In the genomic region with DNA sequence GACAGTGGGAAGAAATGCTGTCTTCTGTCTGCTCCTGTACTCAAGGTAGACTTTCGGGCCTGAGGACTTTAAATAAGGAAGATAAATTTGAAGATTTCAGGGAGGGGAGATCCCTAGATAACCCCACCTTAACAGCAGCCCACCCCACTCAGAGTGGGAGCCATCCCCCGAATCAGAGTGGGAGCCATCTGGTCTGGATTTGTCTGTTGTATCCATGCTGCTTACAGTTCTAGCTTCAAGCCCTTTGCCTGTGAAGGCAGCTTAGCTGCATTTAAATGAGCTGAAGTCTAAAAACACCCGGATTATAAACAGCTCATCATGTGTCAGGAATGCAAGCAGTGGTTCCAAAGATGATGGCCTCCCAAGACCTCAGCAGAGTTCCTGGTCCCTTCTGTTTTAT, we compare ENCODE assay signal across 28 mouse cellular contexts.
"Had no signal": no experiment of that assay in that cellular context is flagged by ENCODE, and none has a peak within 500 bp of the region (broad histone marks: within the 10 kb centered on the region; RNA-seq: fewer than 3 reads in every experiment).

No protein-coding gene starts in this region.

- DNase-seq: gastrocnemius, adult 2 months; gastrocnemius, postnatal 10 days; gastrocnemius, postnatal 25 days; heart, postnatal 14 days; heart, postnatal 36 days; kidney, adult 18-20 months; kidney, adult 8-10 months; kidney, postnatal 10 days; kidney, postnatal 25 days; kidney, postnatal 4 days; liver; liver, embryonic 13.5 days had no signal

- H3K9me3 ChIP-seq: heart, embryonic 15.5 days; intestine, embryonic 15.5 days; limb, embryonic 10.5 days; liver, embryonic 15.5 days had no signal

- H3K4me2 ChIP-seq: heart, embryonic 11.5 days; heart, embryonic 13.5 days; heart, embryonic 15.5 days; hindbrain, embryonic 12.5 days; hindbrain, embryonic 14.5 days; intestine, embryonic 15.5 days; limb, embryonic 12.5 days; liver, embryonic 11.5 days; liver, embryonic 13.5 days; liver, embryonic 15.5 days had no signal

- H3K36me3 ChIP-seq: heart, embryonic 13.5 days; heart, embryonic 15.5 days; hindbrain, embryonic 10.5 days; hindbrain, embryonic 12.5 days; intestine, embryonic 15.5 days; limb, embryonic 10.5 days; limb, embryonic 12.5 days; liver, embryonic 13.5 days; liver, embryonic 15.5 days had no signal

- H3K27ac ChIP-seq: gastrocnemius, adult 2 months; heart, embryonic 13.5 days; heart, embryonic 15.5 days; hindbrain, embryonic 10.5 days; hindbrain, embryonic 12.5 days; hindbrain, embryonic 14.5 days; intestine, embryonic 15.5 days; layer of hippocampus, adult 2 months; left cerebral cortex, adult 2 months; limb, embryonic 10.5 days; limb, embryonic 12.5 days; liver, embryonic 13.5 days; liver, embryonic 15.5 days had no signal

- H3K27me3 ChIP-seq: heart, embryonic 13.5 days; heart, embryonic 15.5 days; intestine, embryonic 15.5 days; limb, embryonic 12.5 days; liver, embryonic 13.5 days; liver, embryonic 15.5 days had no signal

- H3K9ac ChIP-seq: heart, embryonic 13.5 days; heart, embryonic 15.5 days; hindbrain, embryonic 12.5 days; hindbrain, embryonic 14.5 days; intestine, embryonic 15.5 days; limb, embryonic 12.5 days; liver, embryonic 13.5 days; liver, embryonic 15.5 days had no signal

- H3K4me1 ChIP-seq: heart, embryonic 13.5 days; heart, embryonic 15.5 days; hindbrain, embryonic 10.5 days; hindbrain, embryonic 12.5 days; intestine, embryonic 15.5 days; limb, embryonic 10.5 days; limb, embryonic 12.5 days had no signal

- ATAC-seq: hindbrain, embryonic 16.5 days; inflammation-experienced regulatory T-cells, adult 6 months; intestine, embryonic 15.5 days; intestine, postnatal 0 days had no signal

- H3K4me3 ChIP-seq: gastrocnemius, adult 2 months; heart, embryonic 13.5 days; heart, embryonic 15.5 days; hindbrain, embryonic 10.5 days; hindbrain, embryonic 12.5 days; intestine, embryonic 15.5 days; layer of hippocampus, adult 2 months; left cerebral cortex, adult 2 months; limb, embryonic 10.5 days; limb, embryonic 12.5 days; liver, embryonic 13.5 days; liver, embryonic 15.5 days had no signal
